Mouse (Mus musculus) midbrain, postnatal 0 days (tissue): ENCODE measurements around the gene Sln. TPM values are rescaled to one million over a fixed set of nuclear protein-coding genes. Genes with fewer than 3 reads are reported as not detected.

Experiments
- ATAC-seq: fragments of 200-750 bp; cut with Nextera tagmentation; 2 replicates; pipeline ENCODE4 v1.8.0; 2017; ENCODE audit warnings: moderate number of reproducible peaks, mild to moderate bottlenecking, moderate TSS enrichment, moderate library complexity; ENCODE audit not compliant: low FRiP score
- DNase-seq: peaks from one replicate; pipeline ENCODE4 v3.0.0-alpha.2; 2015; ENCODE audit warnings: low spot score
- H3K27ac ChIP-seq: fragments of 300-500 bp; sonication (generic); 2 replicates; pipeline ENCODE4 v1.5.1; 2014; ENCODE audit warnings: low read depth, mild to moderate bottlenecking, low read length, mixed read lengths
- H3K27me3 ChIP-seq: fragments of 300-500 bp; sonication (generic); 2 replicates; pipeline ENCODE4 v1.6.1; 2014; ENCODE audit warnings: low read length, control low read depth, mixed read lengths; ENCODE audit not compliant: insufficient read depth
- H3K36me3 ChIP-seq: fragments of 300-500 bp; sonication (generic); 2 replicates; pipeline ENCODE4 v1.6.1; 2014; ENCODE audit warnings: low read length, control low read depth, mixed read lengths; ENCODE audit not compliant: insufficient read depth
- H3K4me1 ChIP-seq: fragments of 300-500 bp; sonication (generic); 2 replicates; pipeline ENCODE4 v1.6.1; 2014; ENCODE audit warnings: mild to moderate bottlenecking, control low read depth, antibody characterized with exemption, low read length, mixed read lengths; ENCODE audit not compliant: insufficient read depth
- H3K4me2 ChIP-seq: fragments of 300-500 bp; sonication (generic); 2 replicates; pipeline ENCODE4 v1.6.1; 2014; ENCODE audit warnings: low read depth, mild to moderate bottlenecking, low read length, mixed read lengths; ENCODE audit not compliant: poor library complexity, severe bottlenecking
- H3K4me3 ChIP-seq: fragments of 300-500 bp; sonication (generic); 2 replicates; pipeline ENCODE4 v1.5.1; 2014; ENCODE audit warnings: low read depth, mild to moderate bottlenecking, low read length, moderate library complexity
- H3K9ac ChIP-seq: fragments of 300-500 bp; sonication (generic); replicated peaks from 2 replicates; pipeline ENCODE4 v1.6.1; 2014; ENCODE audit warnings: mild to moderate bottlenecking, low read length, moderate library complexity, mixed read lengths; ENCODE audit not compliant: poor library complexity, severe bottlenecking
- H3K9me3 ChIP-seq: fragments of 300-500 bp; sonication (generic); 2 replicates; pipeline ENCODE4 v1.6.1; 2016; ENCODE audit warnings: low read length, control low read depth
- CTCF ChIP-seq: IDR thresholded peaks from 2 replicates; pipeline ENCODE4 v1.5.1; 2016; ENCODE audit warnings: antibody characterized with exemption, mild to moderate bottlenecking
- WGBS: fragments of 180-500 bp; shearing (Covaris S2); extraction: QIAGEN DNeasy Blood & Tissue Kit; methylation state at CpG from one replicate; pipeline ENCODE4 v1.1.7; 2014; 5-methylcytosine and 5-hydroxymethylcytosine counted together
- polyA plus RNA-seq: library from polyadenylated mRNA; unstranded; fragments of >200 nt; fragmentation: Nextera tagmentation; extraction: Ambion mirVana; gene quantifications from 2 replicates; pipeline ENCODE4 v1.2.1, GENCODE M21; 2015
- total RNA-seq: library from RNA; depleted of rRNA; stranded (reverse); fragments of >200 nt; gene quantifications from 2 replicates; pipeline ENCODE4 v1.2.3, GENCODE M21; 2014

The Sln gene
- total and polyA plus RNA-seq, 2 experiments from 2014 or later: 0.15 TPM; not detected in 1

GRCm38 (mm10) chr9:53852158-53852557, 2.2 kb downstream of the Sln start:
- Histone ChIP-seq H3K4me3 (no peak overlapping the region), H3K4me2 (no peak overlapping the region), H3K9me3 (no peaks in the 10 kb centered on the region), H3K36me3 (no peaks in the 10 kb centered on the region), H3K4me1 (no peaks in the 10 kb centered on the region), H3K27ac (no peak overlapping the region), H3K9ac (no peak overlapping the region), H3K27me3 (no peaks in the 10 kb centered on the region)
- TF ChIP-seq CTCF: no peak
- 79% methylated on average over 4 of the region's 4 CpGs for WGBS
- ATAC-seq (no peak), DNase-seq (no peak)

GRCm38 (mm10) chr9:53853672-53854071, 3.7 kb downstream of the Sln start:
- ATAC-seq: no peak
- Histone ChIP-seq H3K36me3 (no peaks in the 10 kb centered on the region), H3K4me2 (no peak overlapping the region), H3K4me1 (no peaks in the 10 kb centered on the region), H3K4me3 (no peak overlapping the region), H3K27ac (no peak overlapping the region), H3K27me3 (no peaks in the 10 kb centered on the region), H3K9ac (no peak overlapping the region), H3K9me3 (no peaks in the 10 kb centered on the region)
- DNase-seq: no peak
- 86% methylated on average over 1 of the region's 1 CpGs for WGBS
- TF ChIP-seq CTCF: no peak

- H3K4me2 ChIP-seq: no peak overlapping the region
- H3K36me3 ChIP-seq: no peaks in the 10 kb centered on the region
- no peak overlapping the region for H3K9ac ChIP-seq
- no peaks in the 10 kb centered on the region for H3K4me1 ChIP-seq
- TF ChIP-seq CTCF: no peak
- no peaks in the 10 kb centered on the region for H3K9me3 ChIP-seq
- H3K27ac ChIP-seq: no peak overlapping the region
- no peak for DNase-seq
- H3K27me3 ChIP-seq: no peaks in the 10 kb centered on the region
- H3K4me3 ChIP-seq: no peak overlapping the region
- 94% methylated on average over 1 of the region's 1 CpGs for WGBS
- no peak for ATAC-seq
These were observed 4.6 kb downstream of the Sln start for GRCm38 (mm10) chr9:53854525-53854924.

GRCm38 (mm10) chr9:53857864-53858263, 7.9 kb downstream of the Sln start:
- Histone ChIP-seq H3K27ac (no peak overlapping the region), H3K9ac (no peak overlapping the region), H3K9me3 (no peaks in the 10 kb centered on the region), H3K4me1 (no peaks in the 10 kb centered on the region), H3K27me3 (no peaks in the 10 kb centered on the region), H3K4me3 (no peak overlapping the region), H3K4me2 (no peak overlapping the region), H3K36me3 (no peaks in the 10 kb centered on the region)
- DNase-seq (no peak), ATAC-seq (no peak)
- 78% methylated on average over 5 of the region's 5 CpGs for WGBS
- TF ChIP-seq CTCF: no peak

- Histone ChIP-seq H3K4me2 (no peak overlapping the region), H3K27me3 (no peaks in the 10 kb centered on the region), H3K4me3 (no peak overlapping the region), H3K36me3 (no peaks in the 10 kb centered on the region), H3K9ac (no peak overlapping the region), H3K27ac (no peak overlapping the region), H3K4me1 (no peaks in the 10 kb centered on the region), H3K9me3 (no peaks in the 10 kb centered on the region)
- ATAC-seq (no peak), DNase-seq (no peak)
- no peak for TF ChIP-seq CTCF
- WGBS: 90% methylated on average over 8 of the region's 8 CpGs
These were observed 23.3 kb downstream of the Sln start for GRCm38 (mm10) chr9:53873239-53873638.

GRCm38 (mm10) chr9:53877423-53877822, 27.5 kb downstream of the Sln start:
- TF ChIP-seq CTCF: no peak
- 56% methylated on average over 2 of the region's 2 CpGs for WGBS
- Histone ChIP-seq H3K36me3 (no peaks in the 10 kb centered on the region), H3K9me3 (no peaks in the 10 kb centered on the region), H3K4me3 (no peak overlapping the region), H3K27ac (no peak overlapping the region), H3K4me2 (no peak overlapping the region), H3K27me3 (no peaks in the 10 kb centered on the region), H3K9ac (no peak overlapping the region), H3K4me1 (no peaks in the 10 kb centered on the region)
- DNase-seq (no peak), ATAC-seq (no peak)
